Mouse (Mus musculus) gastrocnemius, postnatal 10 days (tissue): Measurements from ENCODE around the gene Lef1. TPM values are rescaled to one million over a fixed set of nuclear protein-coding genes. Genes with fewer than 3 reads are reported as not detected.

Experiments
- DNase-seq: peaks from one replicate; pipeline ENCODE4 v3.0.0; 2021; ENCODE audit warnings: mixed read lengths
- long read RNA-seq, 2 experiments: library from polyadenylated mRNA; stranded (forward); transcript quantifications; one replicate each; pipeline ENCODE4 v2.0.0; 2021
- total RNA-seq, 2 experiments: library from RNA; stranded (reverse); gene quantifications; 2 replicates each; pipeline ENCODE4 v1.2.3; 2021

Gene Lef1
- 1 to 10 TPM in 1 of 2 experiments, under 1 TPM in 1; 0.28 to 1.1 TPM for total RNA-seq
- long read RNA-seq, experiment 1, partial matches to known transcripts: 0 of 2 reads
- long read RNA-seq, experiment 1, other reads (novel, unspliced or antisense): 0 of 2 reads
- long read RNA-seq, experiment 2: 0 reads

DNA sequence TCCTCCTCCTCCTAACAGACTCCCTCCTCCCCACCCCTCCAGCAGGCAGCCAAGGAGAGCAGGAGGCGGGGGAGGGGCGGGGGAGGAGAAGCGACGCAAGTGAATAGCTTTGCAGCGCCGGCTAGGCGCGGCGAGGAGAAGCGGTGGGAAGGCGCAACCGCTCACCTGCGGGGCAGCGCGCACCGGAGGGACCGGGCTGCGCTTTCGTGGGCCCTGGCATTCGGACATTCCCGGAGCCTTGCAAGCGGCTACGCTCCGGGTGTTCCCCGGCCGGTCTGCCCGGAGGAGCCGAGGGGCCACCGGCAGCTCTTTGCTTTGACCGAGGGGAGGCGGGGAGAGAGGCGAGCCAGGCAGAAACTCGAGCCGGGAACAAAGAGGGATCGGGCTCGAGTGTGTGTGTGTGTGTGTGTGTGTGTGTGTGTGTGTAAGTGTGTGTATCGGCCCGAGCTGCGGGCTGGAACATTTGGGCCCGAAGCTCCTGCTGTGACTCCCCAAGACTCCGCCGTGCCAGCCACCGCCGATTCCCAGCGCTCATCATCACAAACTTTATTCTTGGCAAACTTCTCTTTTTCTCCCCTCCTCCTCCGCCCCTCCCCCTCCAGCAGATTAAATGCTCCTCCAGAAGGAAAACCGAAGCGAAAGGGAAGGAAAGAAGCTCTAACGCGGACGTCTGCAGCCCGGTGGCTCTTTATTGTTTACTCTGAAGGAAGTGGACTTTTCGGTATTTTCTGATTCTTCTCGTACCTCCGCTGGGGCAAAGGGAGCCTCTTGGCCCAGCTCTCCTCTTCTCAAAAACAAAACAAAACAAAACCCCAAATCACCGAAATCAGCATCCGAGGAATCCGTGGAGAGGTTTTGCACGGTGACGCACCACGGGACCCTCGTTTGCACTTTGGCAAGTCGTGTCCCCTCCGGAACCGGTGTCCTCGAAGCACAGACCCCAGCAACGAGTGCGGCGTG, at the start of gene Lef1:
Lef1 (plus strand) TSS at position 281 of the 960 bp plus-strand sequence.
- peak; percentile 25 for DNase-seq

DNA sequence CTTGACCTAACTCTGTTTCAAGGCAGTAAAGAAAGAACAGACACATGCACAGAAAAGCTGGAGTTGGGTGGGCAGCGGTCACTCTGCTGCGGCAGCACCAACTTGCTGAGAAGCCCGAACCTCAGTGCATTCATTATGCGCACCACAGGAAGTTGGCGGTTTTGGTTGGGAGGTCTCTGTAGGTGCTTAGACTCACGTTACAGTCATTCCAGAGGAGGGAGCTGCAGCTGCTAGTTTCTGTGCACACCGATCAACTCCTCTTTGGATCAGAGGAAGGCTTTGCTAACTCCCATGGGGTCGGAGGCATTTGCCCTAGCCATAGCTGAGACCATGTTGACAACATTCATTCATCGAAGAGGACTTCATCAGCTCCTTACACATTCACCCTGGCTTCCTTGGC, 45.3 kb upstream of the Lef1 start:
- DNase-seq: no peak

DNA sequence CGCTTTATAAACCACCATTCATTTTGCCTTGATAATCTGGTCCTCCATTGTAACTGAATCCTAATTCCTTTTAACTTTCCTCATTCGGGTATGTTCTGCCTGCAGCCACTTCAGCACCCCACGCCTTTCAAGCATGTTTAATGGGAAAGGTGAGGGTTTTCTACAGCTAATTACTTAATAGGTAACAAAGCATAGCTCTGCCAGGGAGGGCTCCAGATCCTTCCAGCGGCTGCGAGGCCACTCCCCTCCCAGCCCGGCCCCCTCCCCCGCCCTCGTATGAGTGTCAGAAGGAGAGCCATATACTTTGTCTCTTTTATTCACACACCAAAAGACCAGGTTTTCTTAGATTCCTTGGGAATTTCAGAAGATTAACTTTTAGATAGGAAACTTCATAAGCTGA, 44.1 kb upstream of the Lef1 start:
- no peak for DNase-seq

DNA sequence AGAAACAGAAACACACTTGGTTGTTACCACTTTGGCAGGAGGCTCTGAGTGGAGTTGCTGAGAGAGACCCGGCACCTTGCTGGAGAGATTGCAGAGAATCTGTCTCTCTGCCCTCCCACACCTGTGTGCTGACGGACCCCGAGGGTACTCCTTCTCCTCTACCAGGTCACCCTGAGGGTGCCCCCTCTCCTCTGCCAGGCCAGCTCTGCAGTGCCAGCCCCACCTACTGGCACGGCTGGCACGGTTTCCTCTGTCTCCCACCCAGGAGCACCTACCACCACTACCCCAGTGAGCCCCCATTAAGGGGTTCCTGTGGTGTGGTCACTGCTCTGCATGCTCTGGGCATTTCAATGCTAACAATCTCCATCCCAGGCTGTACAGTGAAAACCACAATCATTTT, 42.3 kb upstream of the Lef1 start:
- DNase-seq: no peak

DNA sequence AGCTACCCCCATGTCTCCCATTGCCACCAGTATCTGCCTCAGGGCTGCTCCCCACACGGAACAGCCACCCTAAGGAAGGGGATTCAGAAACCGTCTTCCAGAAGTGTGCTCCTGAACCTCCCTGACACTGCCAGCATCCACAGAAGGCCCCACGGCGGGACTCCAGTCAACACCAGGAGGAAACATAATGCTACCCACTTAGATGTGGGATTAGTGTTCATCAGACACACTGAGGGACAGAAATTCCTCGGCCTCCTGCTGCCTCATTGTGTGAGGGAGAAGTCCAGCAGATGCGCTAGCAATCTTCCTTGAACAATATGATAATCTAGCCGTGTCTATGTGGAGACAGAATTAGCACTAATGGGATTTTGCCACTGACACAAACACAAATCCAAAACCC, 40.1 kb upstream of the Lef1 start:
- DNase-seq: no peak

DNA sequence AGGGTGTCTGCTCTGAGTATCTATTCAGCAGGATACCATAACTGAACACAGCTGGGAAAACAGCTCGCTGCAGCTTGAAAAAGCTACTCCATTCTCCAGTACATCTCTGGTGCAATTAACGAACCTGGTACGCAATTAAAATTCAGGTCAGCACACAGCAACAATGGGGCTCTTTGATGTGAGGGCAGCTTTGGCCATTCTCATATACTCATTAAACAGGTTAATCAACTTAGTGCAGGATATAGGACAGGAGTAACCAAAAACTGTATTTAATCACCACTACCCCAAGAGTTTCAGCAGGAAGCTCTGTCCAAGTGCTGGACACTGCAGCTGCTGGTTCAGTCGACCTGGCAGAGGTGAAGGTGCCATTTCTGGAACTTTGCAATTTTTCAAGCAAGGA, 37.6 kb upstream of the Lef1 start:
- no peak for DNase-seq

DNA sequence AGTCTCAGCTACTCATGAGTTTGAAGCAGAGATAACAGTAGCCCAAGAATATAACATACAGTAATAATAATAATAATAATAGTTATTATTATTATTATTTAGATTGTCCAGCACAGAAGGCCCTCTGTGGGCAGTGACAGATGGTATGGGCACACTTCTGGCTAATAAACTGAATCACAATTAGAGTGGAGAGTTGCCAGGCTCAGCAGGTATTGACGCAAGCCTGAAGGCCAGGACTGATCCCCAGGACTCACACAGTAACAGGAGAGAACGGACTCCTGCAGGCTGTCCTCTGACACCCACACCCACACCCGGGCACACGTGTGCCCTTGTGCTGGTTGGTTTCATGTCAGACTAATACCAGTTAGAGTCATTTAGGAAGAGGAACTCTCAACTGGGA, 36.3 kb upstream of the Lef1 start:
- no peak for DNase-seq

DNA sequence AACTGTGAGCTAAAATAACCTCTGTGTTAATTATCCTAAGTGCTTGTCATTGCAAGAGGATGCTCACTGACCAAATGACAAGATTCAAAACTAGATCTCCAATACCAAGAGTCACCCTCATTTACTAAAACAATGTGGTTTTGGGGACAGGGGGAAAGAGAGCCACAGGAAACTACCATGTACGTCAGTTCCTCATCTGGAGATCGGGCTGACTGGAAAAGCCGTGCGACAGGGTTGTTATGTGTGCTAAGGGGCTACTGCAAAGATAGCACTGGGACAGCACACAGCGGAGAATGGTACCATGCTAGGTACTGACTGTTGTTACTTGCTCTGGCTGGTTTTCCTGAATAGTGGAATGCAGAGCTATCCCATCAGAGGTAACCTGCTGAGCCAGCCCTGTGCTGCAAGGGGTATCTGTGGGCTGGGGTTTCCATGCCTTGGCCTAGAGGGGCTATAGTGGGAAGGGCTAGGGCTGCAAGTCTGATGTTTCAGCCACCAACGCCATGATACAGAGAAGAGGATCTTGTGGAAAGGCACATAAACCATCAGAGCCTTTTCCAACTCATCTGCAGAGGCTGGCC, 32.1 kb upstream of the Lef1 start:
- no peak for DNase-seq

DNA sequence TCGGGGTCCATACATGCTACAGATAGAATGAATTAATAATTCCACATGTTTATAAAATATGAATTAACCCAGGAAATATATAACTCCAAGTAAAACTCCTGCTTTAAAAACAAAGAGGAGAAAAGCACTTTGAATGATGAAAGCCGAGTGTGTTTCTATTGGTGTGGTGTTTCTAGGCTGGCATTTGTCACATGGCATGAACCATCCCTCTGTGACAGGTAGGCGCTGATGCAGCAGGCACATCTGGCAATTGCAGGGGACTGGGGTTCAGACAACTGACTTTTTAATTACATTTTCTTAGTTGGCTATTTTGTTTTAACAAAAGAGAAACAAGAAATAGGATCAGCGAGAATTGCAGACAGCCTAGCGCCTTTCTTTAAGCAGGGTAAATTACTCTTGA, 31.6 kb upstream of the Lef1 start:
- DNase-seq: no peak

DNA sequence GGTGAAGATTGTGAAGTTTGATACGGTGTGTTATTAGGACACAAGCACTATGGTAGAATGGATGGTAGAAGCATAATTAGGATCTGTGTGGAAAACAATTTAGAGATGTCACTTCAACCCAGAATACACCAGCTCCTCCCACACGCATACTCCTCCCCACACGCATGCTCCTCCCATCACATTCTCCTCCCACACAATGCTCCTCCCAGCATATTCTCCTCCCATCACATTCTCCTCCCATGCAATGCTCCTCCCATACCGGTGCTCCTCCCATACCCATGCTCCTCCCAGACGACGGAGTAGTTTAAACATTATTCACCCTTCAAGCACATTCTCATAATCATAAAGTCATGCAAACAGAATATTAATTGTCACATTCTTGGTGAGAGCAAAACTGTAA, 26.5 kb upstream of the Lef1 start:
- no peak for DNase-seq

DNA sequence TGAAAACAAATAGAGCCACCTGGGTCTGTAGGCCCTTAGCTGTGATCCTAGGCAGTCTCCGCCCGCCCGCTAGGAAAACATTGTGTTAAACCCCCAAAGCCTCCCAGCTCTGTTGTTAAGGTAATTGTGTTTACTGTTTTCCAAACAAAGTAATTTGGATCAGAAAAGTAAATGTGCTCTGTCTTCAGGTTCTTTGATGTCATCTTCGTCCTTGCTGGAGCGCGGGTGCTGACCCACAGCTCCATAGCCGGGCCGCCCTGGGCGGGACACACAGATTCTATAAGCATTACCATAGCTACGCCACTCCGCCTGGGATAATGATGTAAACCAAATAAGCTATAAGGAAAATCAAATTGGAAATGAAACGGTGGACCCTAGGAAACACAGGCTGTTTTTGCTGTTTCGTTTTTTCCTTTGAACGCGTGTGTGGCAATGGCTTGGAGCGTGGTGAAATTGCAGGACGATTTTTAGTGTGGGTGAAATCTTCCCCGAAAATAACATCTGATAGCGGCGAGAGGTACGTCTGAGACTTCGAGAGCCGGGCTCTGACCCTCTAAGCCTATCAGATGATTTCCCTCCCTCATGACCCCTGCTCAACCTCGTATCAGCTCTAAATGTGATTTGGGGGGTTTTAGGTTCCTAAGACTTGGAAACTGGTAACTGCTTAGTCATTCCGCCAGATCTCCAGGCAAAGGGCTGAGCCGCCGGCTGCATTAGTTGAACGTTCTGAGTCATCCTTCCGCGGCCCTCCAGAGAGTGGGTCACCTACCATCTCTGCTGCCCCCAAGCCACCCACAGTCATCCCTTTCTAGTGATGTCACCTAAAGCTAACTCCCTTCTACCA, 25.3 kb upstream of the Lef1 start:
- no peak for DNase-seq

DNA sequence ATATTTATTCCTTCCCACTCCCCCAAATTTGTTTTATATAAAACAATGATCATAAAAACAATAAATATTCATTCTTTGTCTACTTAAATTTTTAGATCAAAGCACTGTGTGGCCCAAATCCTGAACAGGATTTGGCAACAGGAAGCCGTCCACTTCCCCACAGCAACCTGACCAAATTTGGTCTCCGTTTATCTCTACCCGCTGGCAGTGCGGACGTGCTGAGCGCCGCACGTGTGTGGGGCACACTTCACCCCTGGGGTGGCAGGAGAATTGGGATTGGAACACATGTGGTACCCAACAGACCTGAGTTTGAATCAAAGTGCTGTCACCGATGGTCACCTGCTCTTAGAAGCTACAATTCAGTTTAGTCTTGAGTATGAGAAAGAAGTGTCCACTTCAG, 24.3 kb upstream of the Lef1 start:
- no peak for DNase-seq

DNA sequence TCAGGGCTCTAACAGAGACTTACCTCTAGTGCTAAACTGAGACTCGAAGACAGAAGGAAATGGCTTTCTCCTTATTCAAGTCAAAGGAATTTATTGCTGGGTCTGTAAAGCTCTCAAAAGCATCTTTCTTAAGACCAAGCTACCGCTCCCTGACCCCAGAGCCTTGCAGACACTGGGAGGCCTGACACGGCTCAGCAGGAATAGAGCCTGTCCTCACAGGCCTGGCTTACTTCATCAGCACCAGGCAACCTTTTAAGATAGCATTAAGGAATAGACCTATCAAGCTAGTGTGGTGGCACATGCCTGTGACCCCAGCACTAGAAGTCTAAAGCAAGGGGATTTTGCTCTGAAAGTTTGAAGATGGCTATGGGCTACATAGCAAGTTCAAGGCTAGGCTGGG, 20.6 kb upstream of the Lef1 start:
- DNase-seq: no peak

DNA sequence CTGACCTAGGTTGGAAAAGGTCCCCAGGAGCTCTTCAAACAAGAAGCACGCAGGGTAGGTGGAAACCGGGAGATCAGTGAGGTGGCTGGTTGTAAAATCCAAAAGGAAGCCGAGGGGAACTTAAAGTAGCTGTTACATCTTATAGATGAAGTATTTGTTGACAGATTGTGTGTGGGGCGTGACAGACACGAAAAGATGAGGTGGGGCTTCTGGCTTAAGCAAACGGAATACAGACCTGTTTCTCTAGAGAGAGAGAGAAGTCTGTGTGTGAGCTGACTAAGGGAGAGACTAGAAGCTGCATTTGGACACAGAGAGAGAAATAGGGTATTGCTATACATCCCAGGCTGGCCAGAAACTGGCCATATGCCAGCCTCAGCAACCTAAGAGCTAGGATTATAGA, 18.2 kb upstream of the Lef1 start:
- DNase-seq: no peak

DNA sequence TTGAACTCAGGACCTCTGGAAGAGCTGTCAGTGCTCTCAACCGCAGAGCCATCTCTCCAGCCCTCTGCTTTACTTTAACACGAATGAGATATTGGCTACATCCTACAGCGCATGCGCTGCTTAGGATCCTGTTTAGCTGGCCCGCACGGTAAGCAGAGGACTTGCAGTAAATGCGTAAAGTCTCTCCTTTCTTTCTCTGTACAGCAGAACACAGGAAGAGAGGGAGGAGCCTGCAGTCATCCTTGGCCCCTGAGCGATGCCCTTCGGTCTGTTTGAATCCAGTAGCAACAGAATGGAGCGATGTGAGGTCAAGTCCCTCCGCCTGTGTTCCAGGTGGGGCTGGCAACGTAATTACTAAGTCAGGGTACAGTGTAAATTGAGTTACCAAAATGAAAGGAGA, 16.5 kb upstream of the Lef1 start:
- DNase-seq: no peak

DNA sequence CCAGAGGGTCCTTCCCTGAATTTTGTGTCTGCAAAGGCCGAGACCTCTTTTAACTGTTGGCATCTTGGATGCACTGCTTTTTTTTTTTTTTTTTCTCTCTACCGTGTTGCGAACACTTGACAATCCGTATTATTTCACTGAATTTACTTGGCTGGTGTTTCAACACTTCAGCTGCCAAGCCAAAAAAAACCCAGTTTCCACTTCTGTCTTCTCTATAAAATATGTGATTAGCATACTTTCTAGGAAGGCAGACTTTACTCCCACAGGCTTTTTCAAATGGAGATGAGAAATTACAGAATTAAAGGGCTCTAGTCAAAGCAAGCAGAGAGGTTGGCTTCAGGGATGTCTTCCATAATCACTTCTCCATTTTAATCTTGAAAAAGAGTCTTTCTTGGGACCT, 14.2 kb upstream of the Lef1 start:
- no peak for DNase-seq

DNA sequence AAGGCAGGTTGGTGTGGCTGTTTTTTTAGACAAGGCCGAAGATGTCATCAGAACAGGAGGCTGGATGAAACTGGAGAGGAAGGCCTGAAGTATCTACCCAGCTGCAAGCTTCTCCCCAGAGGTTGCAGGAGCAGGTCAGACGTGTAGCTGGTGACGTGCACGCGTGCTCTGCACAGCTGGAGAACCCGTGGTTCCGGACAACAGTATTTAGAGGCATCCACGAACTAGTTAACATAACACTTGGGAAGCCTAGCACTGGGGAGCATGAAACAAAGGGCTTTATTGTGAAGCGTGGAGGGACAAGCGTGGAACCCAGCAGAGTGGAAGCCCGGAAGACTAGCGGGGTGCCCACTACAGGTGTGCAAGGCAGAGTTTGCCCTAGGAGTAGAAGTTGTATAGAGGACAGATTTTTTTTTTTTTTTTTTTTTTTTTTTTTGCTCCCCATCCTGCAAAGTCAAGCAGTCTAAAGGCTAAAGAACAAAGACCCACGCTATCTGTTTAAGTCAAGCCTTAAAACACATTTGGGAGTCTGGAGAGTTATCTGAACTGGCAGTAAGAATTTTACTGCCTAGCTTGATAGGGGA, 8.0 kb upstream of the Lef1 start:
- no peak for DNase-seq

DNA sequence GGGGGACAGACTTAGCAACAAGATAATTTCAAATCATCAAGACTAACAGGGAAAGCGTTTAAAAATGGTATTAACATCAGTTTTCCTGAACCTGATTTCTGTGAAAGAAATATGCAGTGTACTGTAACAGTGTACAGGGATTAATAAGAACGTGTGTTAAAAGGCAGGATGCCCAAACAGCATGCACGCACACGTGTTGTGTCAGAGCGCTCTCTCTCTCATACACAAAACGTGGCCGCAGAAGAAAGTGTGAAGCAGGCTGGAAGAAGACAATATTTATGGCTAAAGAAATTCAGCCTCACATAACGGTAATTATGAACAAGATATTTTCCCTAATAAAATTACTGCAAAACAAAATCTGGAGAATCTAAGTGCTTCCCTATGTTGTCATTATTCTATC, 4.9 kb upstream of the Lef1 start:
- no peak for DNase-seq

DNA sequence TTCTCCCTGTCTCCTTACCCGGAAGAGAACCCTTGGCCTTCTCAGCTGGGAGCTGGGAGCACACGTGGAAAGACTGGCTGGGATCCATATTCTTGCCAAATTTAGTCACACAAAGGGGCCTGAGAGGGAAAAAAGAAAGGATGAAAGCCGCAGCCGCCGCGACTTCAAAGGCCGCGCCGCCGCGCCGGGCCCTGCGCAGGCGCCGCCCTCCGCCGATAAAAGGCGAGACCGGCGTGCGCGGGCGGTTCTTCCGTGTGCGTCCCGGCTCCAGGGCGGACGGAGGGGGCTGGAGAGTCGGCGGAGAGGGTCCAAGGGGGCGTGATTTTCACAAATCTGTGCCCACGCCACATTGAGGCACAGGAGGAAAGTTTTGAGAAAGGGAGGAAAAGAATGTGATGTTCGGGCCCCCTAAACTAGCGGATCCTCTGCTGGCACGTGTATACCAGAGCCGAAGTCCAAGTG, 4.3 kb upstream of the Lef1 start:
- DNase-seq: peak; percentile 20

DNA sequence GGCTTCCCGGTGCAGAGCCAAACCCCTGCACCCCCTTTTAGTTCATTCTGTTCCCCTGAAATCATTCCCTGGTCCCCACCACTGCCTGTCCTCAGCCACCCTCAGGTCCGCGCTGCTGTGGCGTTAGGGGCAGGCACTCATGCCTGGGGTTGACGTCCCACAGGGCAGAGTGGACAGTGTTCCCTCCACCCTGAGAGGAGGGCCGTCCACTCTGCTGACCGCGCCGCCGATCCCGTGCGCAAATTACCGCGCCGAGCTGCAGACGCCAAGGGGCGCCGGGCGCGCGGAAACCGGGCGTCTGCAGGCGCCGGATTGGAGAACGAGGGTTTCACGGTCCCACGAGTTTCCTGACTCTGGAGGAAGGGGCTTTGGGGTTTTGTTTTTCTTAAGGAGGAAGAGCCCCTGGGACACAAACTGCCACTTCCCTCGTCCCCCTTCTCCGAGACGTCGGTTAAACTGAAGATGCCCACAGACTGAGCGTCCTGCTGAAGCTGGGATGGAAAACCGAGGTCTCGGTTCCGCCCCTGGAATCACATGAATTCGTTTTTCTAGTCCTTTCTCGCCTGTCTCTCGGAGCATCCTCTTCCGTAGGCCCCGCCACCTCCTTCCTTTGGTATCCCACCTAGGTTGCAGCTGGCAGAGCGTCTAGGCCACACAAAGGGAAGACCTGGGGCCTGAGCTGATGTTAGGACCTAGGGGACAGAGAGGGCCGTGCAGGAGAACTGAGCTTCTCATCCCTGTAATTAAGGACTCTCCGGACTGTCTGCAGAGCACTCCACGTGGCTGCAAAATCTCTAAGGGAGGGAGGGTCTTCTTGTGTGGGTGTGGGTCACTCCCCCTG, 3.6 kb upstream of the Lef1 start:
- peak; percentile 7 for DNase-seq
